Comparison of ENCODE assay signal across 30 mouse cellular contexts in genomic region chr7:6139295-6139694, GRCm38 (mm10). TPM values are rescaled to one million over a fixed set of nuclear protein-coding genes. Genes with fewer than 3 reads are reported as not detected.
"Had no signal": no experiment of that assay in that cellular context is flagged by ENCODE, and none has a peak within 500 bp of the region (broad histone marks: within the 10 kb centered on the region; RNA-seq: fewer than 3 reads in every experiment).

No protein-coding gene starts in this region.

- H3K4me3 ChIP-seq: gastrocnemius, adult 2 months; heart, adult 2 months; heart, embryonic 13.5 days; heart, embryonic 15.5 days; hindbrain, embryonic 13.5 days; hindbrain, embryonic 15.5 days; layer of hippocampus, adult 2 months; left cerebral cortex, adult 2 months; limb, embryonic 15.5 days; liver, embryonic 12.5 days had no signal

- H3K4me1 ChIP-seq: limb, embryonic 15.5 days had no signal

- DNase-seq: gastrocnemius, adult 2 months; gastrocnemius, postnatal 10 days; gastrocnemius, postnatal 25 days; heart, adult 2 months; heart, postnatal 14 days; heart, postnatal 36 days; kidney, adult 18-20 months; kidney, adult 8-10 months; kidney, postnatal 10 days; kidney, postnatal 25 days; kidney, postnatal 4 days had no signal

- H3K4me2 ChIP-seq: heart, embryonic 11.5 days; heart, embryonic 13.5 days; heart, embryonic 15.5 days; hindbrain, embryonic 13.5 days; hindbrain, embryonic 15.5 days; limb, embryonic 15.5 days; liver, embryonic 12.5 days had no signal

- H3K27ac ChIP-seq: gastrocnemius, adult 2 months; heart, adult 2 months; heart, embryonic 13.5 days; heart, embryonic 15.5 days; hindbrain, embryonic 13.5 days; hindbrain, embryonic 15.5 days; hindbrain, postnatal 0 days; layer of hippocampus, adult 2 months; left cerebral cortex, adult 2 months; limb, embryonic 15.5 days; liver, embryonic 12.5 days had no signal

- ATAC-seq: hindbrain, postnatal 0 days; intestine, embryonic 16.5 days; liver, embryonic 12.5 days had no signal

- H3K27me3 ChIP-seq: heart, embryonic 13.5 days; heart, embryonic 15.5 days; hindbrain, embryonic 13.5 days; hindbrain, embryonic 15.5 days; limb, embryonic 15.5 days; liver, embryonic 12.5 days had no signal

- H3K9ac ChIP-seq: heart, embryonic 13.5 days; heart, embryonic 15.5 days; hindbrain, embryonic 13.5 days; hindbrain, embryonic 15.5 days; limb, embryonic 15.5 days; liver, embryonic 12.5 days had no signal

- H3K9me3 ChIP-seq: heart, embryonic 13.5 days; heart, embryonic 15.5 days; hindbrain, embryonic 13.5 days; hindbrain, embryonic 15.5 days; limb, embryonic 15.5 days; liver, embryonic 12.5 days had no signal

RNA-seq across cellular contexts. Expression of gene Galp, which starts 57.6 kb away (rescaled TPM):
- polyA plus RNA-seq: frontal cortex, adult 2 months; heart, adult 2 months; heart, embryonic 11.5 days; heart, embryonic 13.5 days; heart, embryonic 15.5 days; heart, postnatal 0 days; hindbrain, embryonic 11.5 days; hindbrain, embryonic 13.5 days; hindbrain, embryonic 15.5 days; hindbrain, postnatal 0 days; intestine, embryonic 14.5 days; intestine, embryonic 16.5 days; kidney, embryonic 14.5 days; kidney, embryonic 16.5 days; limb, embryonic 11.5 days; limb, embryonic 15.5 days; liver, adult 2 months; liver, embryonic 12.5 days had no signal
